Mouse (Mus musculus) hematopoietic stem cell, adult 5-6 weeks (primary cell): ENCODE data around the gene Lbx2. TPM values are rescaled to one million over a fixed set of nuclear protein-coding genes. Genes with fewer than 3 reads are reported as not detected.

Source experiments
- ATAC-seq, 2 experiments: fragments of 125-278 bp in 1 of 2; replicated peaks in 1 of 2; 2 replicates each; pipeline ENCODE4 v1.8.0; 2016 to 2017; ENCODE audit warnings: inconsistent platforms in 2 of 2, mild to moderate bottlenecking in 2 of 2, moderate number of reproducible peaks in 2 of 2, low read depth in 1 of 2, moderate TSS enrichment in 1 of 2; ENCODE audit not compliant: low FRiP score in 2 of 2, poor library complexity in 2 of 2, severe bottlenecking in 2 of 2, insufficient read depth in 1 of 2, low TSS enrichment in 1 of 2
- total RNA-seq: library from RNA; stranded (forward); fragments of 172-1452, 232-1000 nt; gene quantifications from 2 replicates; pipeline ENCODE4 v1.2.3, GENCODE M21; 2017

The Lbx2 gene
- total RNA-seq, result 1.5 TPM in 1 of 2 replicates, not detected in the other

GRCm38 (mm10) chr6:83086121-83087035 is at the start of gene Lbx2:
Lbx2 (plus strand) TSS chr6:83086367.
- ATAC-seq, result peak; percentile 37 to 51; a peak in 3 of 4 replicates

GRCm38 (mm10) chr6:83037188-83037587 is 49.0 kb upstream of the Lbx2 start:
- no peak for ATAC-seq

GRCm38 (mm10) chr6:83038496-83039012 is 47.6 kb upstream of the Lbx2 start:
- peak; percentile 50 to 75 for ATAC-seq

GRCm38 (mm10) chr6:83040601-83041000 is 45.6 kb upstream of the Lbx2 start:
- ATAC-seq, result no peak

- no peak for ATAC-seq
These were observed 42.6 kb upstream of the Lbx2 start for GRCm38 (mm10) chr6:83043561-83043960.

GRCm38 (mm10) chr6:83043993-83044392 is 42.2 kb upstream of the Lbx2 start:
- ATAC-seq, result no peak

- peak; percentile 68 to 70 for ATAC-seq
These were observed 41.4 kb upstream of the Lbx2 start for GRCm38 (mm10) chr6:83044742-83045141.

- ATAC-seq, result no peak
These were observed 36.8 kb upstream of the Lbx2 start for GRCm38 (mm10) chr6:83049367-83049766.

GRCm38 (mm10) chr6:83053136-83053960 is 32.8 kb upstream of the Lbx2 start:
- peak; percentile 17 to 30; a peak in 2 of 4 replicates for ATAC-seq

- ATAC-seq, result peak; percentile 86 to 91
These were observed 31.9 kb upstream of the Lbx2 start, which contains the start of gene Aup1 for GRCm38 (mm10) chr6:83054074-83054851. Aup1 (plus strand) TSS chr6:83054521.

- peak in 1 of 2 experiments; percentile 2; a peak in 1 of 4 replicates for ATAC-seq
These were observed 31.2 kb upstream of the Lbx2 start, which contains the start of gene Htra2 for GRCm38 (mm10) chr6:83054871-83055431. Htra2 (minus strand) TSS chr6:83055273.

GRCm38 (mm10) chr6:83057790-83058189 is 28.4 kb upstream of the Lbx2 start, which contains the start of gene Dqx1:
Dqx1 (plus strand) TSS chr6:83057844.
- no peak for ATAC-seq

GRCm38 (mm10) chr6:83058725-83059124 is 27.4 kb upstream of the Lbx2 start:
- ATAC-seq, result no peak

- no peak for ATAC-seq
These were observed 20.2 kb upstream of the Lbx2 start for GRCm38 (mm10) chr6:83065995-83066394.

GRCm38 (mm10) chr6:83066441-83066840 is 19.7 kb upstream of the Lbx2 start:
- no peak for ATAC-seq

GRCm38 (mm10) chr6:83068221-83068620 is 17.9 kb upstream of the Lbx2 start:
- ATAC-seq, result no peak
